10 mouse cellular contexts compared by ENCODE assay signal in genomic region chr2:73280356-73281047, GRCm38 (mm10). TPM values are rescaled to one million over a fixed set of nuclear protein-coding genes. Genes with fewer than 3 reads are reported as not detected.
DNase-seq lines count a peak whose midpoint lies in the region; ATAC-seq and TF ChIP-seq lines count a peak whose summit lies in the region.
"Had no signal": no experiment of that assay in that cellular context is flagged by ENCODE, and none has a peak within 500 bp of the region (broad histone marks: within the 10 kb centered on the region; RNA-seq: fewer than 3 reads in every experiment).

No protein-coding gene starts in this region.

- TF ChIP-seq CTCF in midbrain, postnatal 0 days (IDR thresholded peaks at IDR 0.05) = no peak

- 0 out of 2 replicates have a peak overlapping the region, but pooled peaks have one; percentile 19 for H3K27ac ChIP-seq in midbrain, embryonic 10.5 days (replicated peaks)
- H3K27ac ChIP-seq in midbrain, postnatal 0 days (ENCODE audit: low read depth, low read length) = no peak overlapping the region
- H3K27ac ChIP-seq in forebrain, embryonic 14.5 days (ENCODE audit: low read depth, low read length) = peak overlapping the region; percentile 48; the same call in 1 of the 2 replicates
- H3K27ac ChIP-seq in limb, embryonic 15.5 days = no peak overlapping the region
- H3K27ac ChIP-seq in stomach, embryonic 14.5 days (ENCODE audit: low read length) = no peak overlapping the region

- DNase-seq in midbrain, embryonic 10.5 days (ENCODE audit: low spot score) = peak; percentile 49
- DNase-seq in midbrain, postnatal 0 days (ENCODE audit: low spot score) = no peak
- peak; percentile 53 for DNase-seq in forebrain, embryonic 14.5 days (ENCODE audit: low spot score)
- DNase-seq in right cerebral cortex, postnatal 36 days (ENCODE audit: low spot score in 2 of 2) = no peak
- DNase-seq in adrenal gland, adult 2 months = no peak

- WGBS in midbrain, embryonic 10.5 days = under 1% methylated on average over 33 of the region's 33 CpGs
- 3% methylated on average over 32 of the region's 33 CpGs for WGBS in midbrain, postnatal 0 days
- 1% methylated on average over 33 of the region's 33 CpGs for WGBS in forebrain, embryonic 14.5 days
- WGBS in limb, embryonic 15.5 days = 11% methylated on average over 33 of the region's 33 CpGs
- WGBS in stomach, embryonic 14.5 days = 2% methylated on average over 33 of the region's 33 CpGs

- H3K9ac ChIP-seq in midbrain, postnatal 0 days (replicated peaks; ENCODE audit: low read length, poor library complexity, severe bottlenecking) = no peak overlapping the region
- H3K9ac ChIP-seq in forebrain, embryonic 14.5 days (ENCODE audit: low read length) = peak overlapping the region; percentile 51
- no peak overlapping the region for H3K9ac ChIP-seq in limb, embryonic 15.5 days
- no peak overlapping the region for H3K9ac ChIP-seq in stomach, embryonic 14.5 days (replicated peaks; ENCODE audit: low read depth, low read length)

- H3K27me3 ChIP-seq in midbrain, embryonic 10.5 days (ENCODE audit: low read depth, poor library complexity, severe bottlenecking) = peaks cover 73% of the 10 kb centered on the region
- peaks cover 34% of the 10 kb centered on the region for H3K27me3 ChIP-seq in midbrain, postnatal 0 days (ENCODE audit: insufficient read depth, low read length)
- H3K27me3 ChIP-seq in forebrain, embryonic 14.5 days (replicated peaks; ENCODE audit: control insufficient read depth, insufficient read depth, low read length) = peaks cover 34% of the 10 kb centered on the region
- peaks cover 58% of the 10 kb centered on the region for H3K27me3 ChIP-seq in limb, embryonic 15.5 days
- H3K27me3 ChIP-seq in stomach, embryonic 14.5 days (ENCODE audit: control insufficient read depth, insufficient read depth, low read length) = peaks cover 31% of the 10 kb centered on the region

- ATAC-seq in midbrain, postnatal 0 days (ENCODE audit: low FRiP score) = no peak
- ATAC-seq in forebrain, embryonic 14.5 days = no peak
- ATAC-seq in limb, embryonic 15.5 days (ENCODE audit: insufficient number of reproducible peaks, low FRiP score, low TSS enrichment, low read depth) = no peak
- no peak for ATAC-seq in stomach, embryonic 14.5 days (ENCODE audit: insufficient number of reproducible peaks, insufficient read depth, low FRiP score, low read depth)
- ATAC-seq in megakaryocyte-erythroid progenitor cell, adult 5-6 weeks (replicated peaks; ENCODE audit: low FRiP score, low TSS enrichment, poor library complexity, severe bottlenecking) = no peak

- peaks cover 54% of the 10 kb centered on the region for H3K4me1 ChIP-seq in midbrain, embryonic 10.5 days
- no peaks in the 10 kb centered on the region for H3K4me1 ChIP-seq in midbrain, postnatal 0 days (ENCODE audit: insufficient read depth, low read length)
- peaks cover 14% of the 10 kb centered on the region; the same call in 1 of the 2 replicates for H3K4me1 ChIP-seq in forebrain, embryonic 14.5 days (ENCODE audit: control insufficient read depth, insufficient read depth, low read length)
- peaks cover 35% of the 10 kb centered on the region for H3K4me1 ChIP-seq in limb, embryonic 15.5 days
- H3K4me1 ChIP-seq in stomach, embryonic 14.5 days (ENCODE audit: control insufficient read depth, insufficient read depth, low read length) = 0 out of 2 replicates have a peak, but pooled peaks cover 3% of the 10 kb centered on the region

- H3K4me2 ChIP-seq in midbrain, postnatal 0 days (ENCODE audit: low read depth, low read length, poor library complexity, severe bottlenecking) = no peak overlapping the region
- peak overlapping the region; percentile 49 for H3K4me2 ChIP-seq in forebrain, embryonic 14.5 days (ENCODE audit: low read length)
- peak overlapping the region; percentile 15; the same call in 1 of the 2 replicates for H3K4me2 ChIP-seq in limb, embryonic 15.5 days
- no peak overlapping the region for H3K4me2 ChIP-seq in stomach, embryonic 14.5 days (replicated peaks; ENCODE audit: low read depth, low read length)

- H3K9me3 ChIP-seq in midbrain, embryonic 10.5 days (replicated peaks) = no peaks in the 10 kb centered on the region
- no peaks in the 10 kb centered on the region for H3K9me3 ChIP-seq in midbrain, postnatal 0 days (ENCODE audit: low read length)
- H3K9me3 ChIP-seq in forebrain, embryonic 14.5 days (replicated peaks; ENCODE audit: control insufficient read depth, low read length) = no peaks in the 10 kb centered on the region
- no peaks in the 10 kb centered on the region for H3K9me3 ChIP-seq in limb, embryonic 15.5 days
- H3K9me3 ChIP-seq in stomach, embryonic 14.5 days (ENCODE audit: control insufficient read depth, low read depth, low read length) = no peaks in the 10 kb centered on the region

- no peaks in the 10 kb centered on the region for H3K36me3 ChIP-seq in midbrain, embryonic 10.5 days
- H3K36me3 ChIP-seq in midbrain, postnatal 0 days (ENCODE audit: insufficient read depth, low read length) = no peaks in the 10 kb centered on the region
- H3K36me3 ChIP-seq in forebrain, embryonic 14.5 days (ENCODE audit: control insufficient read depth, insufficient read depth, low read length) = peaks cover 3% of the 10 kb centered on the region; the same call in 1 of the 2 replicates
- no peaks in the 10 kb centered on the region for H3K36me3 ChIP-seq in limb, embryonic 15.5 days
- no peaks in the 10 kb centered on the region for H3K36me3 ChIP-seq in stomach, embryonic 14.5 days (ENCODE audit: control insufficient read depth, insufficient read depth, low read length)

- peak overlapping the region; percentile 31 for H3K4me3 ChIP-seq in midbrain, embryonic 10.5 days
- no peak overlapping the region for H3K4me3 ChIP-seq in midbrain, postnatal 0 days (ENCODE audit: low read depth, low read length)
- peak overlapping the region; percentile 16 for H3K4me3 ChIP-seq in forebrain, embryonic 14.5 days (ENCODE audit: low read depth, low read length)
- peak overlapping the region; percentile 9; the same call in 1 of the 2 replicates for H3K4me3 ChIP-seq in limb, embryonic 15.5 days
- peak overlapping the region; percentile 8; the same call in 1 of the 2 replicates for H3K4me3 ChIP-seq in stomach, embryonic 14.5 days (ENCODE audit: low read depth, low read length)

RNA-seq across cellular contexts. Expression of gene Sp9, which starts 8.8 kb away (rescaled TPM):
- polyA plus RNA-seq in midbrain, embryonic 10.5 days (2016; fragmentation: Nextera tagmentation; extraction: Ambion mirVana) = 1.5 and 1.8 TPM in 2 replicates
- total RNA-seq in midbrain, postnatal 0 days (2014; rRNA removed) = 2.3 and 3.3 TPM in 2 replicates
- polyA plus RNA-seq in midbrain, postnatal 0 days (2015; fragmentation: Nextera tagmentation; extraction: Ambion mirVana) = 1.7 and 2.0 TPM in 2 replicates
- 10.9 and 12.2 TPM in 2 replicates for polyA plus RNA-seq in forebrain, embryonic 14.5 days (2014; fragmentation: Nextera tagmentation; extraction: Ambion mirVana)
- 1.7 and 1.9 TPM in 2 replicates for polyA plus RNA-seq in limb, embryonic 15.5 days (2015; fragmentation: Nextera tagmentation; extraction: Ambion mirVana)
- polyA plus RNA-seq in stomach, embryonic 14.5 days (2014; fragmentation: Nextera tagmentation; extraction: Ambion mirVana) = not detected in 2 replicates
- total RNA-seq in megakaryocyte-erythroid progenitor cell, adult 5-6 weeks (2014; fragmentation: Nextera tagmentation) = not detected in 2 replicates
- total RNA-seq in megakaryocyte-erythroid progenitor cell, adult 5-6 weeks (2017) = 0.47 TPM in 1 of 2 replicates, not detected in the other
- not detected for total RNA-seq in adrenal gland, adult 2 months (2021)
- polyA plus RNA-seq in adrenal gland, adult 2 months (2012; rRNA removed) = not detected in 2 replicates
- total RNA-seq: neutrophil, adult 5-6 weeks had no signal
- polyA plus RNA-seq: gonadal fat pad, adult 2 months had no signal

RNA-seq across cellular contexts. Expression of gene Scrn3, which starts 31.9 kb away (rescaled TPM):
- polyA plus RNA-seq in midbrain, embryonic 10.5 days (2016; fragmentation: Nextera tagmentation; extraction: Ambion mirVana) = 12.4 and 12.7 TPM in 2 replicates
- total RNA-seq in midbrain, postnatal 0 days (2014; rRNA removed) = 4.2 and 5.7 TPM in 2 replicates
- 5.4 and 6.5 TPM in 2 replicates for polyA plus RNA-seq in midbrain, postnatal 0 days (2015; fragmentation: Nextera tagmentation; extraction: Ambion mirVana)
- polyA plus RNA-seq in forebrain, embryonic 14.5 days (2014; fragmentation: Nextera tagmentation; extraction: Ambion mirVana) = 6.2 and 7.2 TPM in 2 replicates
- 13.9 and 14.2 TPM in 2 replicates for polyA plus RNA-seq in limb, embryonic 15.5 days (2015; fragmentation: Nextera tagmentation; extraction: Ambion mirVana)
- 10.6 and 11.7 TPM in 2 replicates for polyA plus RNA-seq in stomach, embryonic 14.5 days (2014; fragmentation: Nextera tagmentation; extraction: Ambion mirVana)
- 33.3 and 38.3 TPM in 2 replicates for total RNA-seq in megakaryocyte-erythroid progenitor cell, adult 5-6 weeks (2014; fragmentation: Nextera tagmentation)
- total RNA-seq in megakaryocyte-erythroid progenitor cell, adult 5-6 weeks (2017) = 54.5 and 79.7 TPM in 2 replicates
- 10 to 100 TPM; 19.1 to 28.1 TPM for total RNA-seq in adrenal gland, adult 2 months (2021)
- polyA plus RNA-seq in adrenal gland, adult 2 months (2012; rRNA removed) = 3.8 and 4.6 TPM in 2 replicates

RNA-seq across cellular contexts. Expression of gene Cir1, which starts 32.0 kb away (rescaled TPM):
- 14.0 and 19.0 TPM in 2 replicates for polyA plus RNA-seq in midbrain, embryonic 10.5 days (2016; fragmentation: Nextera tagmentation; extraction: Ambion mirVana)
- total RNA-seq in midbrain, postnatal 0 days (2014; rRNA removed) = 4.1 and 7.4 TPM in 2 replicates
- 32.1 and 36.3 TPM in 2 replicates for polyA plus RNA-seq in midbrain, postnatal 0 days (2015; fragmentation: Nextera tagmentation; extraction: Ambion mirVana)
- 23.4 and 25.9 TPM in 2 replicates for polyA plus RNA-seq in forebrain, embryonic 14.5 days (2014; fragmentation: Nextera tagmentation; extraction: Ambion mirVana)
- 23.0 and 26.8 TPM in 2 replicates for polyA plus RNA-seq in limb, embryonic 15.5 days (2015; fragmentation: Nextera tagmentation; extraction: Ambion mirVana)
- polyA plus RNA-seq in stomach, embryonic 14.5 days (2014; fragmentation: Nextera tagmentation; extraction: Ambion mirVana) = 28.1 and 29.6 TPM in 2 replicates
- total RNA-seq in megakaryocyte-erythroid progenitor cell, adult 5-6 weeks (2014; fragmentation: Nextera tagmentation) = 20.2 and 28.4 TPM in 2 replicates
- 28.3 and 36.9 TPM in 2 replicates for total RNA-seq in megakaryocyte-erythroid progenitor cell, adult 5-6 weeks (2017)
- total RNA-seq in adrenal gland, adult 2 months (2021) = 10 to 100 TPM; 14.0 to 21.7 TPM
- polyA plus RNA-seq in adrenal gland, adult 2 months (2012; rRNA removed) = 0.36 and 0.40 TPM in 2 replicates

Comparison
In these comparisons a context has a peak if more than half of its experiments do, and no peak if none do; other contexts are left out.
1. DNase-seq: peak in midbrain, embryonic 10.5 days (single experiment) and forebrain, embryonic 14.5 days (single experiment); none in midbrain, postnatal 0 days (single experiment), right cerebral cortex, postnatal 36 days (0 of 2) and adrenal gland, adult 2 months (single experiment).
2. H3K27ac ChIP-seq: peak in midbrain, embryonic 10.5 days (single experiment) and forebrain, embryonic 14.5 days (single experiment); none in midbrain, postnatal 0 days (single experiment), limb, embryonic 15.5 days (single experiment) and stomach, embryonic 14.5 days (single experiment).
3. H3K4me2 ChIP-seq: peak in forebrain, embryonic 14.5 days (single experiment) and limb, embryonic 15.5 days (single experiment); none in midbrain, postnatal 0 days (single experiment) and stomach, embryonic 14.5 days (single experiment).
4. RNA of gene Cir1, which starts 32.0 kb away (polyA plus RNA-seq): 32.1 to 36.3 TPM in midbrain, postnatal 0 days, 28.1 to 29.6 TPM in stomach, embryonic 14.5 days, 23.0 to 26.8 TPM in limb, embryonic 15.5 days, 23.4 to 25.9 TPM in forebrain, embryonic 14.5 days and 14.0 to 19.0 TPM in midbrain, embryonic 10.5 days; 0.36 to 0.40 TPM in adrenal gland, adult 2 months; every median in the first group is over 10 times any median in the second.